Mouse (Mus musculus) lung, adult 2 months (tissue): ENCODE measurements at regions not wholly inside any gene's neighbourhood (a gene's known extent, or its start where the extent isn't known, plus 50 kb on each side); places are given as distances from the start of the nearest gene placed in this dataset.

Experiments
- DNase-seq: peaks from one replicate; pipeline ENCODE4 v3.0.0; 2022
- H3K4me1 ChIP-seq: fragments of 200-500 bp; 2 replicates; pipeline ENCODE4 v1.6.1; 2011; ENCODE audit warnings: low read length; ENCODE audit not compliant: control insufficient read depth, insufficient read depth
- H3K4me3 ChIP-seq: fragments of 200-500 bp; replicated peaks from 2 replicates; pipeline ENCODE3; 2011; ENCODE audit warnings: low read depth, mild to moderate bottlenecking, control low read depth, low read length; ENCODE audit errors: extremely low read depth
- CTCF ChIP-seq: fragments of 200-500 bp; IDR thresholded peaks from 2 replicates; pipeline ENCODE4 v1.5.1; 2011; ENCODE audit warnings: mild to moderate bottlenecking, low read length, control low read depth; ENCODE audit not compliant: insufficient read depth
- POLR2A ChIP-seq: fragments of 200-500 bp; IDR thresholded peaks from 2 replicates; pipeline ENCODE4 v1.6.1; 2011; ENCODE audit warnings: low read depth, mild to moderate bottlenecking, control low read depth, low read length, borderline replicate concordance; ENCODE audit errors: extremely low read depth
- WGBS: fragments of 180-500 bp; shearing (Covaris S2); methylation state at CpG from one replicate; pipeline ENCODE4 v1.1.7; 2018; 5-methylcytosine and 5-hydroxymethylcytosine counted together

- TF ChIP-seq CTCF (no peak), POLR2A (no peak)
- no peak for DNase-seq
- Histone ChIP-seq H3K4me1 (no peaks in the 10 kb centered on the region), H3K4me3 (no peak overlapping the region)
- 8% methylated on average over 1 of the region's 1 CpGs for WGBS
Measured at GRCm38 (mm10) chr5:4657982-4658381, 99.9 kb downstream of the Fzd1 start.

DNA sequence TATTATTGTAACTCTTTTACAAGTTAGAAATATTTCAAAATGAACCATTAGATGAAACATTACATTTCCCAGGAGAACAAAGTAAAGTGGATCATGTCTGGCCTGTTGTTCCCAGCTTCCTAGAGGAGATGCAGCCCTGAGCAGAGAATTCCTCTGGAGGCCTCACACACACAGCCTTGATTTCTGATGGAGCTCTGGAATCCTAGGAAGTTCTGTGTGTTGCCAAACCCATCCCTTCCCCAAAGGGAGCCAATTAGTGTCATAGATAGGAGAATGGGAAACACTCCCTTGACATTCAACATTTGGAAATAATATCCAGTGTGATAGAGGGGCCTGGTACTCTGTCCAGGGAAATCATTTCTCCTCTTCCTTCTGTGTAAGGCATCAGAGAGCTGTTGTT lies 103.6 kb downstream of the Fzd1 start:
- DNase-seq: no peak
- Histone ChIP-seq H3K4me3 (no peak overlapping the region), H3K4me1 (no peaks in the 10 kb centered on the region)
- TF ChIP-seq POLR2A (no peak), CTCF (no peak)

- no peak for TF ChIP-seq POLR2A
- no peak for TF ChIP-seq CTCF
- WGBS: 77% methylated on average over 6 of the region's 6 CpGs
- H3K4me3 ChIP-seq: no peak overlapping the region
- no peaks in the 10 kb centered on the region for H3K4me1 ChIP-seq
- no peak for DNase-seq
Measured at GRCm38 (mm10) chr5:4651167-4651955, 106.5 kb downstream of the Fzd1 start.

DNA sequence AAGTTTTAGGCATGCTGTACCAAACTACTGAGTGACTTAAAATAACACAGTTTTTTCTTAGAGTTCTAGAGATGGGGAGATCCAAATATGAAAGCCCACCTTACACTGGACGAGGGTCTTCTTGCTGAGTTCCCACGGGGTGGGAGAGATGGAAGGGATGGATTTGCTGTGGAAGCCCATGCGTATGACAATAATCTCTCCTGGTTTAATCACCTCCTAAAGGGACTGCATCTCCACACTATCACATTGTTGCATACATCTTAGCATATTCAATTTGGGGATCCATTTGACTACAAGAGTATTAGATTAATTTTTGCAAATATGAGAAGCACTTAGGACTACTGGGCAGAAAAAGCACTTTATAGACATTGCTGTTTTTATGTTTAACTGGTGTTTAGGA lies 107.1 kb downstream of the Fzd1 start:
- 88% methylated on average over 3 of the region's 3 CpGs for WGBS
- no peak for DNase-seq
- TF ChIP-seq CTCF (no peak), POLR2A (no peak)
- Histone ChIP-seq H3K4me3 (no peak overlapping the region), H3K4me1 (no peaks in the 10 kb centered on the region)

DNA sequence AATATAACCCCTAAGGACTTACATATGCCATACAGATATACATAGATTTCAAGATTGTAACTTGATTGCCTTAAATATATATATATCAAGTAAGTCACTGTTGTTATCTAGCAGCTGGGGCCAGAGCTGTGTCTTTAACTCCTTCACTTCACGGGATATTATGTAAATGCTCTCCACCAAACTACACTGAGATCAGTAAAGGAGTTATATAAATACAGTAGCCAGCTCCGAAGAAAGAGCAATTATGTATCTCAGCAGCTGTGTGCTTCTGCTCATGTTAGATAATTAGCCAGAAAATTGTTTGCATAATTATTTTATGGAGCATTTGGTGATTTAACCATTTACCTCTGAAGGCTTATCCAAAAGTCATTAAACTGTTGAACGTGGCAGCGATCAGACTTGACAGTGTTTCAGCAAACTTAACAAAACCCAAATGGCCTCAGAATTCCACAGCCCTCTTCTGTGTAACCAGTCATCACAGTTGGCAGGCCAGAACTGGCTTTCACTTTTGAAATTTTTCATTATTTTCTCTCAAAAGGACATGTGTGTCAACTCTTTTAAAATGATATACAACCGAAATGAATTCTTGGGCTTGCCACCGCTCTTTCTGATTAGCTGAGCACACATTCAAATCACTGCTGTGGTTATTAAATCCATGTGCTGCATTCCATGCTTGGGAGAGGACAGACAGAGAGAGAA lies 107.8 kb downstream of the Fzd1 start:
- 50% methylated on average over 6 of the region's 6 CpGs for WGBS
- TF ChIP-seq CTCF (no peak), POLR2A (no peak)
- no peak for DNase-seq
- Histone ChIP-seq H3K4me3 (no peak overlapping the region), H3K4me1 (no peaks in the 10 kb centered on the region)

DNA sequence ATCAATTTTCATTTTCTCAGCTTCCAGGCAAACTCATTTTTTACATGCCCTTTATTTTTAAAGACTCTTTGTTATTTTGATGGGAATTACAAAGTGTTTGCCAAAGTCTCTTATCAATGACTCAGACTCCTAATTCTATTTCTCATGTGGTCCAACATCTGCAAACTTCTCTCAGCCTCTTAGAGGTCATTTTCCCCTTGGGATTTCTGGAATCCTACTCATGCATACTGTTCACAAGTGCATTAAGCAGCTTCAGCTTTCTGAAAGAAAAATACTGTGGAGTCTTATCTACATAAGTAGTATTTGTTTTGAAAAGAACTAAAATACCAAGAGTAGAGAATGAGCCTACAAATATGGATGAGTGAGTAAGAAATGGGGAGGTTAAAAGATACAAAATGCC lies 116.8 kb downstream of the Fzd1 start:
- no peak for TF ChIP-seq CTCF
- TF ChIP-seq POLR2A: no peak
- no peak for DNase-seq
- no peak overlapping the region for H3K4me3 ChIP-seq
- no peaks in the 10 kb centered on the region for H3K4me1 ChIP-seq

- 40% methylated on average over 3 of the region's 3 CpGs for WGBS
- no peak for DNase-seq
- H3K4me1 ChIP-seq: no peaks in the 10 kb centered on the region
- TF ChIP-seq POLR2A (no peak), CTCF (no peak)
- H3K4me3 ChIP-seq: no peak overlapping the region
Measured at GRCm38 (mm10) chr5:4633763-4634162, 124.1 kb downstream of the Fzd1 start.

- TF ChIP-seq CTCF: no peak
- DNase-seq: no peak
- 85% methylated on average over 6 of the region's 6 CpGs for WGBS
- no peak overlapping the region for H3K4me3 ChIP-seq
- no peaks in the 10 kb centered on the region for H3K4me1 ChIP-seq
Measured at GRCm38 (mm10) chr5:4625206-4625605, 132.6 kb downstream of the Fzd1 start.

DNA sequence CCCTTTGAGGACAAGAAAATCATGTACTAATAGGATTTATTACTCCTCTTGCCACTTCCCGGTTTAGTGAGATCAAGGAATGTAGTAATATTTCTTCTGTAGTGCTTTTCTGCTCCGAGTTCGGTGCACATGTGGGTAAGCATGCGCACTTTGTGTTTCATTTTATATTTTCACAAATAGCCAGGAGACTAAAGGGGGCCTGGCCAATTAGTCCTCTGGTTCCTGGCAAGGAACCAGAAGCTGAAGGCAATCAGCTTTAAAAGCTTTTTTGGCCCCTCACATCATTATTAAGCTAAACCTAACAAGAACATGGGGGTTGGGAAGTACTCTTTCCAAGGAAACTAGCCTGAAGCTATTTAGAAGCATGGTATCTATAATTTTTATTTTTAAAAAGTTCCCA lies 134.2 kb downstream of the Fzd1 start:
- H3K4me3 ChIP-seq: no peak overlapping the region
- DNase-seq: no peak
- 76% methylated on average over 4 of the region's 4 CpGs for WGBS
- H3K4me1 ChIP-seq: no peaks in the 10 kb centered on the region
- TF ChIP-seq CTCF (no peak), POLR2A (no peak)

DNA sequence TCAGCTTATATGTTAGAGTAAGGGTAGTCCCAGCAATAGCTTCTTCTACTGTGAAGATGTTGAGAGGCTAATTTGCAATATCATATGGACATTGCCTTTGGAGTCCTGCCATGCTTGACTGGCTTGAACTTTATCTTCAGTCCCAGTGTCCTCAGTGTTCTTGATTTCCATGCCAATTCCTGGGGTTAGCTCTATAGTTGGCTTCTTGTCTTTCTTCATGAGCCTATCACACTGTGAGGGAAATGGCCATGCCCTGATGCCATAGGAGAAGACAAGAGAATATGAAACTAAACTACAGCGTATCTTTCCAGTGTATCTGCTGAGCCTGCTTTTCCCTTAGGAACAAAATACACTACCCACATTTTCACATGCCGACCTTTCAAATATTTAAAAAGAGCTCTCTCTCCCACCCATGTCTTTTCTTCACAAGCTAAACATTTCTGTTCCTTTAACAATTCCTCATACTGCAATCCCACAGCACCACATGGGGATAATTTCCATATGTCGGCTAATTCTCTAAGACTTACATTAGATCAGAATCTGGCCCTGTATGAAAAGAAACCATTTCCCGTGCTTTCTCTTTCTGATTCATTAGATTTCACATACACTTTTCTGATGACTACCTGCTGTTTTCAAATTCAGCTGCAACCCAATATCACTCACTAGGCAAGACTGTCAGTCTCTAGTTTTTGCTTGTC lies 137.2 kb downstream of the Fzd1 start:
- TF ChIP-seq POLR2A: no peak
- no peak for TF ChIP-seq CTCF
- Histone ChIP-seq H3K4me3 (no peak overlapping the region), H3K4me1 (no peaks in the 10 kb centered on the region)
- no peak for DNase-seq
- WGBS: 81% methylated on average over 4 of the region's 4 CpGs
